Mouse (Mus musculus) NIH3T3 (cell line): ENCODE measurements around the gene Abhd6.
A peak's percentile ranks its signal among the peaks of the same experiment; 100 is the strongest.

Source experiments
- DNase-seq: peaks from one replicate; pipeline ENCODE4 v3.0.0-alpha.2; 2012; ENCODE audit warnings: low read depth

Gene Abhd6

GRCm38 (mm10) chr14:8032087-8032944 is 29.6 kb downstream of the Abhd6 start:
- no peak for DNase-seq

- DNase-seq = no peak
Measured at GRCm38 (mm10) chr14:8034561-8034960, 31.9 kb downstream of the Abhd6 start.

DNA sequence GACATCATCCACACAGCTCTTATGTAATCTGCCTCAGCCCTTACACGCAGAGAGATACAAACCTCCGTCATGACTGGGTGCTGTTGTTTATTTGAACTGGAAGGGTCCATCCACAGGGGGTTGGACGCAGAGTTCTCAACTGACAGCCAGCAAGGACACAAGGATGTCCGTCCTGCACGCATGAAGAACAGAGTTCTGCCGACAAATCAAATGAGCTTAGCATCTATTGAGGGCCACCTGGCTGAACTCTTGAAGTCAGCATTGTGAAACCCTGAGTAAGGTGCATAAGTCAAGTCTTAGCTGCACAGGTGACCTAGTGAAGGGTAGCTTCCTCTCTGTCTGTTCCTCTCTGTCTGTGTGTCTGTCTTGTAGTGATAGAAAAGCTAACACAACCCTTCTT is 33.2 kb downstream of the Abhd6 start:
- DNase-seq = no peak

DNA sequence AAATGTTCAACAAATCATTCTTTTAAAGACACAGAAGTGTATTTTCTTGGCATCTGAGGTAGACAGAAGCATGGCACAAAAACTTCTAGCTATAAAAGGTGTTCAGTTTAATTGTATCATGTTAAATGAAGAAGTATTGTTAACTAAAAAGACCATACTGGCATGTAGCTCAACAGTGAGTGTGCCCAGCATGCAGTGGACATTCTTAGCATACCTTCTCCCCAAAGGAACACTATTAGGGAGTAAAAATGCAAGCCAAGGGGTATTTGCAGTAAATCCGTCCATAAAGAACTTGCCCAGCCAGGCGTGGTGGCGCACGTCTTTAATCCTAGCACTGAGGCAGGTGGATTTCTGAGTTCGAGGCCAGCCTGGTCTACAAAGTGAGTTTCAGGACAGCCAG is 33.7 kb downstream of the Abhd6 start:
- no peak for DNase-seq

DNA sequence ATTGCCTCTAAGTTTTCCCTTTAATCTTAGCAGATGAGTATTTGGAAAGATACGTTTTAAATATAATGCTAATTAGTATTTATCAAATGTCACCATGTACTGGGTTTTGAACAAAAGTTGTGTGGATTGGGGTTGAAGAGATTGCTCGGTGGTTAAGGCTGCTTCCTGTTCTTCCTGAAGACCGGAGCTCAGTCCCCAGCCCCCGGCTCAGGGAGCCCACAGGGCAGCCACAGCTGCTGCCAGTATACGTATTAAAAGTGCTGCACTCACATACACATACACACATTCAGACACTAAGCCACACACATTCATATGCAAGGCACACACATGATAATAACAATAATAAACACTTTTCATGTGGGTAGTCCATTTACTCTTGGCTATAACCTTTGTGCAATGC is 35.4 kb downstream of the Abhd6 start:
- no peak for DNase-seq

GRCm38 (mm10) chr14:8038791-8039448 is 36.2 kb downstream of the Abhd6 start:
- peak; percentile 73 for DNase-seq

GRCm38 (mm10) chr14:8040179-8040578 is 37.5 kb downstream of the Abhd6 start:
- no peak for DNase-seq

- DNase-seq = no peak
Measured at GRCm38 (mm10) chr14:8040911-8041678, 38.4 kb downstream of the Abhd6 start.

- DNase-seq = no peak
Measured at GRCm38 (mm10) chr14:8042120-8042519, 39.4 kb downstream of the Abhd6 start.

GRCm38 (mm10) chr14:8042577-8042976 is 39.9 kb downstream of the Abhd6 start:
- DNase-seq = no peak

DNA sequence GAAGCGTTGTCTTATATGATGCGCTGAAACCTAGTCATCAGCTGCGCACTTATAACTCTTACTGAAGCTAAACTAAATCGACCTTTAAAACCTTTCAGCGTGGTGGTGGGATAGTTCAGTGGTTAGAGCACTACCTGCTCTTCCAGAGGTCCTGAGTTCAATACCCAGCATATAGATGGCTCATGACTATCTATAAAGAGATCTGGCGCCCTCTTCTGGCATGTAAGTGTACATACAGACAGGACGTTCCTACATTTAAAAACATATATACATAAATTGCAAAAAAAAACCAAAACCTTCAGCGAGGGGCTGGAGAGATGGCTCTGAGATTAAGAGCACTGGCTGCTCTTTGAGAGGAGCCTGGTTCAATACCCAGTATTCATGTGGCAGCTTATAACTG is 41.6 kb downstream of the Abhd6 start:
- peak; percentile 74 for DNase-seq

GRCm38 (mm10) chr14:8044786-8045185 is 42.1 kb downstream of the Abhd6 start:
- no peak for DNase-seq

DNA sequence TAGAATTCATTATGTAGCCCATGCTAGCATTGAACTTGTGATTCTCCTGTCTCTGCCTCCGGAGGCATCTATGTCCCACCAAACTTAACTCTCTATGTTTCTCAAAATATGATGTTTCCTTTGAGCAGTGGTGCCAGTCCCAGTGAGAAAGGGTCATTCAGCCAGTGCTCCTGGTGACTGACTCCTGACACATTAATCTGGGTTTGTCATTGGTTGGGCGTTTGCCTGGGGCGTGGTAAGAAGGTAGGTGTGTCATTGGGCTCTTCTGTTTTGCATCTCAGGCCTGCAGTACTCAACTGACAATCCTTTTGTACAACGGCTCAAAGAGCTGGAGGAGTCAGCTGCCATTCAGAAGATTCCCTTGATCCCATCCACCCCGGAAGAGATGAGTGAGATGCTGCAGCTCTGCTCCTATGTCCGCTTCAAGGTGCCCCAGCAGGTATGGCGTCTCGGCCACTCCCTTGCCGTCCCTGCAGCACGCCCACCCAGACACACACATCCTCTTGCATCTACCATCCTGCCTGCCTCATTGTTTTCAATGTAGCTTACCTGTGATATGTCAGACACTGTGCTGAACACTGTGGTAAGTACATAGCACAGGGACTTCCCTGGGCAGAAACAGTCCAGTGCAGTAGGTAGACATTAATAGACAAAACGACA is 42.6 kb downstream of the Abhd6 start:
- no peak for DNase-seq

DNA sequence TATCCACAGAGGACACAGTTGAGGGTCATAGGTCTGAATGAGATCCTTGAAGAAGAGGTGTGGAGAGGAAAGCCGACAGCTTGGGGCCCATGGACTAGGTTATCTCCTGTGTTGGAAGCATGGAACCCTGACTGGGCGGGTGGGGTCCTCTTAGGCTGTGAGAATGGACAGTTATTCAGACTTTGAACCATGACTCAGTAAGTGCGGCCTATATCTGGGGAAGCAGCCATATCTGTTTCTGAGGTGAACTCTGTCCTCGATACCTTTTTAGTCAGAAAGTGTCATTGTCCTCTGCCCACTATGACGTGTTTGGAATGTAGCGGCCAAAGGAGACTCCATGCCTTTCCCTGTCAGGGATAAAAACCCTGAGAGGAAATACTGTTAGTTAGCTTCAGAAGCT is 44.1 kb downstream of the Abhd6 start:
- no peak for DNase-seq

DNA sequence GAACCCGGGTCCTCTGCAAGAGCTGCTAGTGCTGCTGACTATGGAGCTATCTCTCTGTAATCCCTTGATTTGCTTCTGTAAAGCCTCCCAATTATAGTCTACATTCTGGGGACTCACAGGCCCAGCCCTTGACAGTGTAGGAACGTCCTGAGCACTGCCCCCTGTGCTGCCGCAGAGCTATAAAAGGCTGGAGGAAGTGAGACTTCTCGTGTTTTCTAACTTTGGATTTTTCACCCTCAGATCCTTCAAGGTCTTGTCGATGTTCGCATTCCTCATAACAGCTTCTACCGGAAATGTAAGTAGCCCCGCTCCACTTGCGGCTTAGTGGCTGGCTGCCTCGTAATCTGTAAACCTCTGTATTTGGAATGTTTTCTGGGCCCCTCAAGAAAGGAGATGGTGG is 46.6 kb downstream of the Abhd6 start:
- DNase-seq = no peak

GRCm38 (mm10) chr14:8051869-8052268 is 49.2 kb downstream of the Abhd6 start:
- DNase-seq = no peak

- no peak for DNase-seq
Measured at GRCm38 (mm10) chr14:8052661-8053060, 50.0 kb downstream of the Abhd6 start.

- DNase-seq = no peak
Measured at GRCm38 (mm10) chr14:8054310-8055102, 51.8 kb downstream of the Abhd6 start.

- DNase-seq = no peak
Measured at GRCm38 (mm10) chr14:8056076-8056475, 53.4 kb downstream of the Abhd6 start.

- no peak for DNase-seq
Measured at GRCm38 (mm10) chr14:8059938-8060337, 57.2 kb downstream of the Abhd6 start.

GRCm38 (mm10) chr14:8062076-8062475 is 59.4 kb downstream of the Abhd6 start:
- DNase-seq = peak; percentile 42
